Mouse (Mus musculus) gonadal fat pad, adult 2 months (tissue): Measurements from ENCODE around the gene Cyp2e1. TPM values are rescaled to one million over a fixed set of nuclear protein-coding genes. Genes with fewer than 3 reads are reported as not detected.

ENCODE experiments used
- DNase-seq: peaks from one replicate; pipeline ENCODE4 v3.0.0-alpha.2; 2012; ENCODE audit warnings: low read depth
- polyA plus RNA-seq: library from polyadenylated mRNA; depleted of rRNA; stranded (reverse); fragments of >200 nt; gene quantifications from 2 replicates; pipeline ENCODE4 v1.2.3, GENCODE M21; 2012; rRNA removed

Cyp2e1 gene
- polyA plus RNA-seq, 1 experiment, result 82.4 TPM

DNA sequence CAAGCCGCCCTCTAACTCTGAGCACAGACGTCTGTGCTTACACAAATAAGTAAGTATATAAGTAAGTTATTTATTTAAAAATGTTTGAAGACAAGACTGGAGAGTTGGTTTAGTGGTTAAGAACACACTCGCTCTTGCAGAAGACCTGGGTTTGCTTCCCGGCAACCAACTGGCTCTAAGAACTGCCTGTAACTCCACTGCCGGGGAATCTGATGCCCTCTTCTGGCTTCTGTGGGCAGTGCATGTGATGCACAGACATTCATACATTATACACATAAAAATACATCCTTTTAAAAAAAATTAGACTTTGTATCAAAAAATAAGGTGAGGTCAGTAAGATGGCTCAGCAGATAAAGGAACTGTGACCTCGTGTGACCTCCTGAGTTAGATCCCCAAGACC lies 47.0 kb downstream of the Cyp2e1 start:
- no peak for DNase-seq

DNA sequence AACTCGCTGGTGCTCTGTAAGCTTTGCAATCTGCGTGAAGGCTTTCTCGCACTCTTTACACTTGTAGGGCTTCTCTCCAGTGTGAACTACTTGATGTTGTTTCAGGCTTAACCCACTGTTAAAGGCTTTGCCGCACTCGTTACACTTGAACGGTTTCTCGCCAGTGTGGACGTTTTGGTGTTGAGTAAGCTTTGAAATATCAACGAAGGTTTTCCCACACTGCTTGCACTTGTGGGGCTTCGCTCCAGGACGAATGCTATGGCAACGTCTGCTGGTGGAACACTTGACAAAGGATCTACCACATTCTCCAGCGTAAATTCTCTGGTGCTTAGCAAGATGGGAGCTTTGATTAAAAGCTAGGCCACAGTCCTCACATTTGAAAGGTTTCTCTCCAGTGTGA lies 48.2 kb downstream of the Cyp2e1 start:
- DNase-seq, result no peak

GRCm38 (mm10) chr7:140812850-140813249 lies 49.3 kb downstream of the Cyp2e1 start:
- no peak for DNase-seq

DNA sequence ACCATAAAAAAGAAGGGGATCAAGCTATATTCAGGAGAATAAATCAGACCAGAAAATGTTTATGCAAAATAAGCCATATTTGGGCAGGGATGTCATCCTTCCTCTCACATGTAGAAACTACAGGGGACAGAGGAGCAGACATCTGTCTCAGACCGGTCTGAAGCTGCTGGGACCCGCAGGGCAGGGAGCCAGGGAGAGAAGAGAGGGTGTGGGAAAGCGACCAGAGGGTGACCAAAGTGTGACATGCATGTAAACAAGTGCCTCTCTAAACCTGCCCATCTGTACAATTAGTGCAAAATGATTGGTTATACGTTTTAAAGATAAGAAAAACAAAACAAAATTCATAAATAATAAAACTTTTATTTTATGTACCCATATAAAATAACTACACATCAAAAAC lies 56.6 kb downstream of the Cyp2e1 start:
- DNase-seq, result no peak

GRCm38 (mm10) chr7:140821305-140821652 lies 57.7 kb downstream of the Cyp2e1 start:
- no peak for DNase-seq

DNA sequence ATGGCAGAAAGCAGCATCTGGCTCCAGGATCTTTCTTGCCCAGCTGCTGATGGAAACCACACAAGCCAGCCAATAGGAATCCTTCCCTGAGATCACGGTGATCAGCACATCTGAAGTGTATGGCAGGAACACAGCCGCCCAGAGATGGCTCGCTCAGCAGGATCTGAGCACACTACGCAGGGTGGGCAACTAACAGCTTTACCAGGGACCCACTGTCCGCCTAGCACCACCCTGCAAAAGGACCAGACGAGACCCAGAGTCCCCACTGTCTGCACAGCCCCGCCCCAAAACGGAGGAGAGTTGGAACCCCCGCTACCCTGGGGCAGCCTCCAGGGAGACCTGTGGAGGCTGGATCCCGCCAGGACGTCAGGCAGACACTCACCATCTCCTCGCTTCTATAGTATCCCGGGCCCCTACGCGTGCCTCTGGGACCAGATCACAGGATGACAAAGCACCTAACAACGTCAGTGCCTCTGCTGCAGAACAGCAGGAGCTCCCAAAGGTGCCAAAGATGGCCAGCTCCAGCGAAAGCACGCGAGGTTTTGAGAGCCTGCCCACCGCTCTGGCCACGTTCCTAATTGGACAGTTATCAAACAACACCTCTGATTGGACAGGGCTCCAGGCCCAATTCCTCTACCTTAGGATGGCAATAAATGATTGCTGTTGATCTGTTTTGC lies 58.3 kb downstream of the Cyp2e1 start, which contains the start of gene Zfp941:
Zfp941 (minus strand) TSS at position 526 of the 677 bp plus-strand sequence.
- no peak for DNase-seq

- DNase-seq, result no peak
Measured at GRCm38 (mm10) chr7:140822731-140823130, 59.2 kb downstream of the Cyp2e1 start.

Other genes starting within 250 kb of the Cyp2e1 start
- gene Olfr538, start 195.9 kb upstream of the Cyp2e1 start, polyA plus RNA-seq, result not detected in 2 replicates
- not detected in 2 replicates for gene Olfr46, start 162.5 kb upstream of the Cyp2e1 start, polyA plus RNA-seq
- gene Olfr61, start 134.8 kb upstream of the Cyp2e1 start, polyA plus RNA-seq, result not detected in 2 replicates
- gene Olfr53, start 117.3 kb upstream of the Cyp2e1 start, polyA plus RNA-seq, result not detected in 2 replicates
- not detected in 2 replicates for gene Olfr539, start 103.8 kb upstream of the Cyp2e1 start, polyA plus RNA-seq
- not detected in 2 replicates for gene Olfr45, start 81.8 kb upstream of the Cyp2e1 start, polyA plus RNA-seq
- not detected in 2 replicates for gene Olfr541, start 66.5 kb upstream of the Cyp2e1 start, polyA plus RNA-seq
- 0.68 and 1.2 TPM in 2 replicates for gene Syce1, start 24.1 kb downstream of the Cyp2e1 start, polyA plus RNA-seq
- gene Zfp941, start 58.4 kb downstream of the Cyp2e1 start, polyA plus RNA-seq, result 0.20 and 0.30 TPM in 2 replicates
- gene Urah, start 71.3 kb downstream of the Cyp2e1 start, polyA plus RNA-seq, result 2.0 and 2.1 TPM in 2 replicates
- 1.6 and 1.8 TPM in 2 replicates for gene Scgb1c1, start 81.8 kb downstream of the Cyp2e1 start, polyA plus RNA-seq
- gene Odf3, start 84.1 kb downstream of the Cyp2e1 start, polyA plus RNA-seq, result 0.74 and 1.2 TPM in 2 replicates
- gene Gm45785, start 92.6 kb downstream of the Cyp2e1 start, polyA plus RNA-seq, result not detected in 2 replicates
- gene Ric8a, start 93.2 kb downstream of the Cyp2e1 start, polyA plus RNA-seq, result 103 and 117 TPM in 2 replicates
- 32.0 and 40.0 TPM in 2 replicates for gene Bet1l, start 93.8 kb downstream of the Cyp2e1 start, polyA plus RNA-seq
- 68.5 and 81.3 TPM in 2 replicates for gene Psmd13, start 118.2 kb downstream of the Cyp2e1 start, polyA plus RNA-seq
- 27.4 and 29.3 TPM in 2 replicates for gene Sirt3, start 118.6 kb downstream of the Cyp2e1 start, polyA plus RNA-seq
- gene Cox8b, start 136.7 kb downstream of the Cyp2e1 start, polyA plus RNA-seq, result 12.1 and 40.0 TPM in 2 replicates
- 1.2 and 2.3 TPM in 2 replicates for gene Nlrp6, start 157.2 kb downstream of the Cyp2e1 start, polyA plus RNA-seq
- gene Pgghg, start 177.7 kb downstream of the Cyp2e1 start, polyA plus RNA-seq, result 25.9 and 33.1 TPM in 2 replicates
- gene Ifitm5, start 186.6 kb downstream of the Cyp2e1 start, polyA plus RNA-seq, result 0.84 and 1.7 TPM in 2 replicates
- 0.36 and 0.74 TPM in 2 replicates for gene Gm45717, start 192.2 kb downstream of the Cyp2e1 start, polyA plus RNA-seq
- gene Ifitm2, start 192.2 kb downstream of the Cyp2e1 start, polyA plus RNA-seq, result 841 and 986 TPM in 2 replicates
- gene Ifitm1, start 203.5 kb downstream of the Cyp2e1 start, polyA plus RNA-seq, result 73.9 and 89.5 TPM in 2 replicates
- 421 and 433 TPM in 2 replicates for gene Ifitm3, start 247.0 kb downstream of the Cyp2e1 start, polyA plus RNA-seq